8 mouse cellular contexts compared by ENCODE assay signal in the genomic region with DNA sequence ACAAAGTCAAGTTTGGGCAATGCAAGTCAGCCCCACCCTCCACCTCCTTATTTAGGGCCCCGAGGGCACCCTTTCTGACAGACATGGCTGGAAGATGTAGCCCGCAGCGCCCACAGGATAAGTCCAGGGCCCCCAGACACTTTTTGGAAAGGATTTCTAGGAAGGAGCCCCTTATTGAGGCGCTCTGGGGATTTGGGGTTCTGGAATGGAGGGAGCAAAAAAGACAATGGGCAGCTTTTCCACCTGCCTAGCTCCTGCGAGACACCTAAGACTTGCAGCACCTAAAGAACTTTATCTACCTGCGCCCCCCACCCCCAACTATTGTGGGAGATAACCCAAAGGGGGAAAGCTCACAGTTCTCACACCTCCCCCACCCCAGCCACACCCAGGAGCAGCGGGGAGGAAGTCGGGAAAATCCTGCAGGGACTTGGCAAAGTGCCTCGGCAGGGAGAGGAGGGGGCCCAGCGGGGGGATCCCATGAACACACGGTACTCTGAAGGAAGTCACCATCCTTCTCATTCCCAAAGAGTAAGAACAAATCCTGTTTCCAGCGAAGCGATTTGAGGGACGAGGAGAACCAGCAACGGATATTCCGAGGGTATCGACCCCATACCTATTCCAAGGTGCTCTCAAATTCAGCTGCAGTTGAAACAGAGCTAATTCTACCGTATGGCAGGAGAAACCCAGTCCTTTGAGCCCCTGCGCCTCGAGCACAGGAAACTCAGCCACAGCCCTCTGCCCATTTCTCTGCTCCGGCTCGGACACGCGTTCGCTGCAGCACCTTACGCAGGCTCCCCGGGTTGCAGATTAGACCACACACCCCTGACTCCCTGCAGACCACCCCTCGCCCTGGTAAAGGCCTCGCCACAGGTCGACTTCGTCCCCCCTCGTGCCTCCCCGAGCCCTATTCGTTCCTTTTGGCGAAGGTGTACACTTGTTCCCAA. TPM values are rescaled to one million over a fixed set of nuclear protein-coding genes. Genes with fewer than 3 reads are reported as not detected.
DNase-seq lines count a peak whose midpoint lies in the region; ATAC-seq and TF ChIP-seq lines count a peak whose summit lies in the region.

No protein-coding gene starts in this region.

- peak overlapping the region; percentile 98 for H3K4me2 ChIP-seq in intestine, postnatal 0 days (replicated peaks; ENCODE audit: low read depth)
- peak overlapping the region; percentile 99 for H3K4me2 ChIP-seq in liver, postnatal 0 days (ENCODE audit: low read depth, low read length)

- H3K9ac ChIP-seq in intestine, postnatal 0 days (ENCODE audit: low read depth, low read length): peak overlapping the region; percentile 74
- peak overlapping the region; percentile 78 for H3K9ac ChIP-seq in liver, postnatal 0 days (replicated peaks)

- TF ChIP-seq POLR2A in olfactory bulb, adult 2 months (IDR thresholded peaks at IDR 0.05; ENCODE audit: insufficient read depth, low read depth, low read length): no peak

- no peaks in the 10 kb centered on the region for H3K36me3 ChIP-seq in intestine, postnatal 0 days (ENCODE audit: control insufficient read depth, insufficient read depth)
- H3K36me3 ChIP-seq in liver, postnatal 0 days (replicated peaks; ENCODE audit: insufficient read depth, low read length): no peaks in the 10 kb centered on the region

- H3K4me1 ChIP-seq in intestine, postnatal 0 days (replicated peaks; ENCODE audit: control insufficient read depth, insufficient read depth, low read length): peaks cover 5% of the 10 kb centered on the region; the same call in 1 of the 2 replicates
- H3K4me1 ChIP-seq in liver, postnatal 0 days (ENCODE audit: insufficient read depth): peaks cover 36% of the 10 kb centered on the region
- peaks cover 24% of the 10 kb centered on the region for H3K4me1 ChIP-seq in olfactory bulb, adult 2 months (ENCODE audit: control insufficient read depth, insufficient read depth, low read length)

- 3% methylated on average over 35 of the region's 35 CpGs for WGBS in intestine, postnatal 0 days
- 8% methylated on average over 35 of the region's 35 CpGs for WGBS in liver, postnatal 0 days (ENCODE audit: insufficient replicate concordance)
- 8% methylated on average over 35 of the region's 35 CpGs for WGBS in olfactory bulb, adult 2 months

- DNase-seq in ovary, postnatal 14 days (ENCODE audit: low spot score): peak; percentile 33
- no peak for DNase-seq in ovary, postnatal 10 days (ENCODE audit: low spot score)
- DNase-seq in cerebellum, adult 8-10 months: peak; percentile 63
- DNase-seq in gastrocnemius, postnatal 14 days: peak; percentile 45
- peak; percentile 51 for DNase-seq in liver, postnatal 0 days

- peak overlapping the region; percentile 83 for H3K4me3 ChIP-seq in intestine, postnatal 0 days (ENCODE audit: low read depth, low read length)
- H3K4me3 ChIP-seq in liver, postnatal 0 days (ENCODE audit: low read depth, low read length): peak overlapping the region; percentile 87
- H3K4me3 ChIP-seq in olfactory bulb, adult 2 months (ENCODE audit: insufficient read depth, low read depth, low read length): peak overlapping the region; percentile 94

- intact Hi-C loops in gastrocnemius, postnatal 14 days (cut with DNase I; ENCODE audit: low total_unique reads): no loop called here

- TF ChIP-seq EP300 in liver, postnatal 0 days (IDR thresholded peaks at IDR 0.05; ENCODE audit: low read depth): no peak

- H3K27ac ChIP-seq in intestine, postnatal 0 days (ENCODE audit: low read depth, low read length): peak overlapping the region; percentile 97; the same call in 1 of the 2 replicates
- H3K27ac ChIP-seq in liver, postnatal 0 days (ENCODE audit: low read depth): no peak overlapping the region
- no peak overlapping the region for H3K27ac ChIP-seq in olfactory bulb, adult 2 months (ENCODE audit: insufficient read depth, low read depth, low read length)

- no peak for TF ChIP-seq CTCF in intestine, postnatal 0 days (IDR thresholded peaks at IDR 0.05; ENCODE audit: low read depth)
- TF ChIP-seq CTCF in liver, postnatal 0 days (IDR thresholded peaks at IDR 0.05; ENCODE audit: low read depth): no peak
- no peak for TF ChIP-seq CTCF in olfactory bulb, adult 2 months (IDR thresholded peaks at IDR 0.05; ENCODE audit: insufficient read depth, low read depth, low read length)

- H3K27me3 ChIP-seq in intestine, postnatal 0 days (replicated peaks; ENCODE audit: control insufficient read depth, insufficient read depth, low read length): no peaks in the 10 kb centered on the region
- peaks cover 22% of the 10 kb centered on the region for H3K27me3 ChIP-seq in liver, postnatal 0 days (ENCODE audit: insufficient read depth, low read length)

- no peaks in the 10 kb centered on the region for H3K9me3 ChIP-seq in intestine, postnatal 0 days (ENCODE audit: control insufficient read depth)
- H3K9me3 ChIP-seq in liver, postnatal 0 days (ENCODE audit: low read length): no peaks in the 10 kb centered on the region

- ATAC-seq in intestine, postnatal 0 days: no peak
- ATAC-seq in liver, postnatal 0 days: no peak
- ATAC-seq in frontal cortex, adult (ENCODE audit: low TSS enrichment): no peak

RNA-seq across cellular contexts. Expression of a gene that starts 1.1 kb away (rescaled TPM):
- 10 to 100 TPM; 25.3 to 25.5 TPM for total RNA-seq in gastrocnemius, postnatal 14 days (2021)
- 15.1 and 17.7 TPM in 2 replicates for polyA plus RNA-seq in intestine, postnatal 0 days (2015; fragmentation: Nextera tagmentation; extraction: Ambion mirVana)
- 4.4 and 5.2 TPM in 2 replicates for polyA plus RNA-seq in liver, postnatal 0 days (2015; fragmentation: Nextera tagmentation; extraction: Ambion mirVana)
- not detected in 2 replicates for polyA plus RNA-seq in olfactory bulb, adult 2 months (2012; ENCODE audit: insufficient read depth, insufficient read length, low replicate concordance, missing spikeins)

RNA-seq across cellular contexts. Expression of a gene that starts 4.4 kb away (rescaled TPM):
- total RNA-seq in gastrocnemius, postnatal 14 days (2021): under 1 TPM; 0.42 to 0.57 TPM
- polyA plus RNA-seq in intestine, postnatal 0 days (2015; fragmentation: Nextera tagmentation; extraction: Ambion mirVana): 36.0 and 40.5 TPM in 2 replicates
- 33.0 and 39.8 TPM in 2 replicates for polyA plus RNA-seq in liver, postnatal 0 days (2015; fragmentation: Nextera tagmentation; extraction: Ambion mirVana)
- polyA plus RNA-seq in olfactory bulb, adult 2 months (2012; ENCODE audit: insufficient read depth, insufficient read length, low replicate concordance, missing spikeins): not detected in 2 replicates

RNA-seq across cellular contexts. Expression of a gene that starts 6.9 kb away (rescaled TPM):
- total RNA-seq in gastrocnemius, postnatal 14 days (2021): 1 to 10 TPM; 2.9 to 3.3 TPM
- 0.85 and 0.93 TPM in 2 replicates for polyA plus RNA-seq in intestine, postnatal 0 days (2015; fragmentation: Nextera tagmentation; extraction: Ambion mirVana)
- polyA plus RNA-seq in liver, postnatal 0 days (2015; fragmentation: Nextera tagmentation; extraction: Ambion mirVana): 1.7 and 1.9 TPM in 2 replicates
- polyA plus RNA-seq in olfactory bulb, adult 2 months (2012; ENCODE audit: insufficient read depth, insufficient read length, low replicate concordance, missing spikeins): not detected in 2 replicates

RNA-seq across cellular contexts. Expression of a gene that starts 19.5 kb away (rescaled TPM):
- total RNA-seq in gastrocnemius, postnatal 14 days (2021): 100 to 1,000 TPM in 1 of 2 experiments, 10 to 100 TPM in 1; 73.3 to 103 TPM
- 0.39 and 0.47 TPM in 2 replicates for polyA plus RNA-seq in intestine, postnatal 0 days (2015; fragmentation: Nextera tagmentation; extraction: Ambion mirVana)
- 0.08 and 0.19 TPM in 2 replicates for polyA plus RNA-seq in liver, postnatal 0 days (2015; fragmentation: Nextera tagmentation; extraction: Ambion mirVana)
- polyA plus RNA-seq in olfactory bulb, adult 2 months (2012; ENCODE audit: insufficient read depth, insufficient read length, low replicate concordance, missing spikeins): not detected in 2 replicates

RNA-seq across cellular contexts. Expression of a gene that starts 38.5 kb away (rescaled TPM):
- 1 to 10 TPM; 5.1 to 5.5 TPM for total RNA-seq in gastrocnemius, postnatal 14 days (2021)
- polyA plus RNA-seq in intestine, postnatal 0 days (2015; fragmentation: Nextera tagmentation; extraction: Ambion mirVana): 8.3 and 8.6 TPM in 2 replicates
- polyA plus RNA-seq in liver, postnatal 0 days (2015; fragmentation: Nextera tagmentation; extraction: Ambion mirVana): 2.0 and 2.3 TPM in 2 replicates
- 117 TPM in 1 of 2 replicates, not detected in the other for polyA plus RNA-seq in olfactory bulb, adult 2 months (2012; ENCODE audit: insufficient read depth, insufficient read length, low replicate concordance, missing spikeins)

Comparison
In these comparisons a context has a peak if more than half of its experiments do, and no peak if none do; other contexts are left out.
1. RNA of a gene that starts 4.4 kb away (polyA plus RNA-seq): 36.0 to 40.5 TPM in intestine, postnatal 0 days and 33.0 to 39.8 TPM in liver, postnatal 0 days; not detected in olfactory bulb, adult 2 months; every median in the first group is over 10 times any median in the second.
2. Peak in every context shown above with its lines, with median percentiles within 50 percentile points of each other: H3K4me3 ChIP-seq.